Mouse (Mus musculus): ENCODE measurements around the gene Gm4491.

- TF ChIP-seq ZC3H11A (IDR thresholded peaks at IDR 0.05; ENCODE audit: borderline replicate concordance, low read depth, low read length) = no peak
- TF ChIP-seq ZNF384 (IDR thresholded peaks at IDR 0.05; ENCODE audit: low read depth, low read length) = no peak
- no peak for TF ChIP-seq MAFK (IDR thresholded peaks at IDR 0.05; ENCODE audit: insufficient read depth, low read depth, low read length)
- TF ChIP-seq HCFC1 (IDR thresholded peaks at IDR 0.05; ENCODE audit: borderline replicate concordance, insufficient read depth, low read length) = no peak
- TF ChIP-seq CHD2 (IDR thresholded peaks at IDR 0.05; ENCODE audit: low read depth, low read length) = no peak
Measured at GRCm38 (mm10) chr14:57104106-57105023, 11.3 kb downstream of the Gm4491 start, which contains the start of gene Gjb2.
